Mouse (Mus musculus): Measurements from ENCODE around the gene Slc25a19.

Gene Slc25a19

GRCm38 (mm10) chr11:115618001-115618400, 10.1 kb downstream of the Slc25a19 start:
- no peak for DNase-seq (ENCODE audit: low spot score)

DNA sequence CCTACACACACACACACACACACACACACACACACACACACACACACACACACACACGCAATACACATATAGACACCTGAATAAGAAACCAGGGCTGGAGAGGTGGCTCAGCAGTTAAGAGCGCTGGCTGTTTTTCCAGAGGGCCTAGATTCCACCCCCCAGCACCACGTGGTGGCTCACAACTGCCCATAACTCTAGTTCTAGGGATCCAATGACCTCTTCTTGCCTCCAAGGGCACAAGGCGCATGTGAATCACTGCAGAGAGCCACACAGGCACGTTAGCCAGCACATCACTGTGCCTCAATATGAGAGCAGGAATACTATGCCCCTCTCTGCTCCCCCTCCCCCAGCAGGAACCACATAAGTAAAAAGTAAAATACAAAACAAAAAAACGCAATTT, 11.2 kb downstream of the Slc25a19 start:
- DNase-seq (ENCODE audit: low spot score) = no peak

DNA sequence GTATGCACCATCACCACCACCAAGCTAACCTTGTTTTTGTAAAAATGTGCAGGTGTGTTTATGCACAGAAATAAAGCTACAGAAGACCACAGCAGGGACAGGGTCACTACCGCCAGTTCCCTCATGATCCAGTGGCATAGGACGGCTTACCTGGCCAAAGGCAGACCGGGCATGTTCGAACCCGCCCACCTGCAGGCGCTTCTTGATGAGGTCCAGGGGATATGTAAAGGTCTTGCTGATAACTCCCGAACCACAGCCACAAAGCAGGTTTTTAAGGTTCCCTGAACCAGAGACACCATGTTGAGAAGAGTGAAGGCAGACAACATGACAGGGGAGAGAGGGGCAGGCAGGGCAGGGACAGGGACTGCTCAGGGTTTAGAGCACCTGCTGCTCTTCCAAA, 11.7 kb downstream of the Slc25a19 start:
- no peak for DNase-seq (ENCODE audit: low spot score)

DNA sequence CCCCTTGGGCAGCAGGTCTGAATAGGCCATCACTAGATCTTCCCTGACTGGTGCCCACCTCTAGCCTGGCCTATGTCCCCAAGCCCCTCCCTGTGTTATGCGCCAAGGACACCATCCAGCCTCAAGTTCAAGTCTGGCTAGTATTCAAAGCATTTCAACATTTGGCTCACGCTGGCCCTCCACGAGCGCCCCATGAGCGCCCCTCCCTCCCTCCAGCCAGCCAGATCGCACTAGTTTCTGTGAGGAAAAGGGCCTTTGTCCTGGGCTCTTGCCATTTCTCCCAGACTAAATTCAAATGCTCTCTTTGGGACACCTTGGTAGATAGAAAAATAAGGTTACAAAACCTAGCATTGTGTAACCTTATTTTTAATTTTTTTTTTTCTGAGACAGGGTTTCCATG, 12.2 kb downstream of the Slc25a19 start:
- no peak for DNase-seq (ENCODE audit: low spot score)

DNA sequence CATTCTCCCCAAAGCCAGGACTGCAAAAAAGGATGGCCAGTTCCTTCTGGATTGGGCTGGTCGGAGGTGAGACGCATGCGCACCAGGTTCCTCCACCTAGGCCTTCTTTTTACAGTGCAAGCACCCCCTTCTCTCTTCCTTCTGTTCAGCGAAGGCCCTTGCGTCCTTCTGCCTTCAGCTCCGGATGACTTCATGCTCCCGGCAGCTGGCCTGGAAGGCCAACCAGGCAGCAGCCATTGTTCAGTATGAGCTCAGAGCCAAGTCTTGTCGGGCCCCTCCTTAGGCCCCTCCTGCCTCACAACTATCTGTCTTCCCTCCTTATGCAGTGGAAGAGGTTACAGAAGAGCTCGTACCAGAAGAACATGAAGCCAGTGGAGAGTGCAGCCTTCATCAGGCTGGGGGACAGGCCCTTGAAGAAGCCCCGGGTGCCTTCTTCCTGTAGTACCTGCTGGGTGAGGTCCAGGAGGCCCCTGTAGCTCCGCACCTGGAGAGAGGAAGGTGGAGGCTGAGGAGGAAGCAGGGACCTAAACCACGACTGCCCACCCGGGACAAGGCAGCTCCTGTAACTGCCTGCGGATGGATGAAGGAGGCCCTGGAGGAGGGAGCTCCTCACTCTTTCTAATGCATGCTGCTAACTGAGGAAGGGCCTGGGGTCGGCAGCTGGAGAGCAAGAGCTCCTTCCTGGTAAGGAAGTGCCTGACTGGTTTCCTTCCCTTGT, 12.8 kb downstream of the Slc25a19 start:
- DNase-seq (ENCODE audit: low spot score) = no peak

GRCm38 (mm10) chr11:115614346-115615107, 13.6 kb downstream of the Slc25a19 start:
- DNase-seq (ENCODE audit: low spot score) = no peak

GRCm38 (mm10) chr11:115613138-115613945, 14.8 kb downstream of the Slc25a19 start:
- no peak for DNase-seq (ENCODE audit: low spot score)

- DNase-seq (ENCODE audit: low spot score) = peak; percentile 92
Observed at GRCm38 (mm10) chr11:115612410-115613137, 15.5 kb downstream of the Slc25a19 start, which contains the start of gene Mif4gd. TSS of gene Mif4gd (minus strand) at chr11:115612969.

DNA sequence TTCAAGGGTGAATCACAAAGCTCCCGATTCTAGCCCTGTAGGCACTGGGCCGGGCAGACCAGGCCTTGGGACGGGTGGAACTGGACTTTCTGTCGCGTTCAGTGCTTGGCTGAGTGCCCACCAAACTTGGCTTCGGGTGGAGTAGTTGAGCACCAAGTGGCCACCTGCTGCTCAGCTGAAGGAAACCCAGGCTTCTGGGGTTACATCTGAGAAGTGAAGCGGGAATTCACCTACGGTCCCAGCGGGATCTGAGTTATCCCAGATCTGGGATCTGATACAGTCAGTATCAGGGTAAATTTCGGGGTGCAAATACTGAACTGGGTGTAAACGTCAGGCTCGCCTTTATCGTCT, 16.1 kb downstream of the Slc25a19 start:
- DNase-seq (ENCODE audit: low spot score) = peak; percentile 74

- no peak for DNase-seq (ENCODE audit: low spot score)
Observed at GRCm38 (mm10) chr11:115611173-115611572, 16.9 kb downstream of the Slc25a19 start.

- DNase-seq (ENCODE audit: low spot score) = no peak
Observed at GRCm38 (mm10) chr11:115609576-115609975, 18.5 kb downstream of the Slc25a19 start.

- no peak for DNase-seq (ENCODE audit: low spot score)
Observed at GRCm38 (mm10) chr11:115608421-115609399, 19.4 kb downstream of the Slc25a19 start.

DNA sequence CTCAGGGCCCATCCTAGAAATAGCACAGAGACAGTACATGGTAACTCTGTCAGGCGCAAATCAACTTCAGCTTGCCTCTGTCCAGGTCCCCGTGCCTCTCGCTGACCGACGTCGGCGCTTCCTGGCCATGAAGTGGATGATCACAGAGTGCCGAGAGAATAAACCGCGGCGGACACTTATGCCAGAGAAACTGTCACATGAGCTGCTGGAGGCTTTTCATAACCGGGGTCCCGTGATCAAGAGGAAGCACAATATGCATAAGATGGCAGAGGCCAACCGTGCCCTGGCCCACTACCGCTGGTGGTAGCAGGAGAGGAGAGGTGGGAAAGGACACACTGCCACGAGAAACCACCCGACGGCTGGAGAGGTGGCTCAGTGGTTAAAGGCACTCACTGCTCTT, 21.4 kb downstream of the Slc25a19 start:
- DNase-seq (ENCODE audit: low spot score) = no peak

- no peak for DNase-seq (ENCODE audit: low spot score)
Observed at GRCm38 (mm10) chr11:115604304-115604696, 23.8 kb downstream of the Slc25a19 start.

GRCm38 (mm10) chr11:115603476-115604303, 24.4 kb downstream of the Slc25a19 start, which contains the start of the genes Mrps7 and Gga3:
TSS of gene Mrps7 (plus strand) at chr11:115603925.
TSS of gene Gga3 (minus strand) at chr11:115604051.
- peak; percentile 92 for DNase-seq (ENCODE audit: low spot score)

- DNase-seq (ENCODE audit: low spot score) = no peak
Observed at GRCm38 (mm10) chr11:115603128-115603475, 25.0 kb downstream of the Slc25a19 start.

GRCm38 (mm10) chr11:115601174-115601573, 26.9 kb downstream of the Slc25a19 start:
- DNase-seq (ENCODE audit: low spot score) = no peak

DNA sequence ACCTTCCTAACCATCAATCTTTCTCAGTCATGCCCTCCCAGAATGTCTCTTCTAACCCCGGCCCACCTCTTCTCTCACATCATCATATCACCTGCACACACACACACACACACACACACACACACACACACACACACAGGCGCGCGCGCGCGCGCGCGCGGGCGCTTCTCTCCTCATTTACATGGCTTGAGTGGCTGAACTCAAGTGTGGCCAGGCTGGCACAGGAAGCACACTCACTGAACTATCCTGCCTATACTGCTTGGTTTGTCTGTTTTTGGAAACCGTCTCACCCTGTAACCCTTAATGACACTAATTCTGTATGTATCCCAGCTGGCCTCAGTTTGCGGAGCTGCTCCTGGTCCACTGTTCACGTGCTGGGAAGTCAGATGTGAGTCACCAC, 27.4 kb downstream of the Slc25a19 start:
- no peak for DNase-seq (ENCODE audit: low spot score)

DNA sequence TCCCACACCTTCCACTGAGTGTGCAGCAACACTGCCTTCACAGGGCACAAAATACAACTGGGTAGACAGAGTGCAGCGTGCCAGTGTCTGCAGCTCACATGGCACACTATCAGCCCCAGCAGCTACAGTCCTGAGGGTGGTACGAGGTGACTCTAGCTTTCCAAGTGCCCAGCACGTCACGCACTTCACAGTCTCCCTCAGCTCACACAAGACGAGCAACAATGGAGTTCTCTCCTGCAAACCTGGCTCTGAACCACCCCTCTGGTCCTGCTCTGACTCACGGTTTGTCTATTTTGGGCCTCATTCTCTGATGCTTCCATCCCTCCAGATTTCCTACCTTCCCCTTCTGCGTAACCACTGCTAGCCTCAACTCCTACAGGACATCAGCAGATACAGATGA, 28.4 kb downstream of the Slc25a19 start:
- DNase-seq (ENCODE audit: low spot score) = no peak

DNA sequence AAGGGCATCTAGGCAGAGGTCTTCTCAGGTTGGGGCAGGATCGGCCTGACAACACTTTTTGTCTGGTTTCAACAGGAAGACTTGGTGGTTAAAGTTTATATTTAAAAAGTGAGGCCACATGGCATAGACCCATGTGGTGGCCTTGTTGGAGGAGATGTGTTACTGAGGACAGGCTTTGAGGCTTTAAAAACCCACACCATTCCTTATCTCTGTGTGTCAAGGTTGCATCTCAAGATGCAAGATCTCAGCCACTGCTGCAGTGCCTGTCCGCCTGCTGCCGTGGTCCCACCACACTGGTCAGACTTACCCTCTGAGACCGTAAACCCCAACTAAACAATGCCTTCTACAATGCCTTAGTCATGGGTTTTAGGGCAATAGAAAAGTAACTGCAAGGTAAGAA, 29.8 kb downstream of the Slc25a19 start:
- no peak for DNase-seq (ENCODE audit: low spot score)
